Mouse (Mus musculus) kidney, postnatal 0 days (tissue): ENCODE results near the gene Fam43b. TPM values are rescaled to one million over a fixed set of nuclear protein-coding genes. Genes with fewer than 3 reads are reported as not detected.
"Not testable (repeated sequence)": the region's sequence is repeated elsewhere in the genome, so short reads cannot be mapped to it uniquely, and the experiment has no call there.

Experiments used
- ATAC-seq: fragments of 200-750 bp; cut with Nextera tagmentation; replicated peaks from 2 replicates; pipeline ENCODE4 v1.8.0; 2017; ENCODE audit warnings: low read depth, moderate number of reproducible peaks, moderate TSS enrichment, moderate library complexity; ENCODE audit not compliant: low FRiP score
- DNase-seq: peaks from one replicate; pipeline ENCODE4 v3.0.0-alpha.2; 2016; ENCODE audit warnings: low spot score
- H3K27ac ChIP-seq: fragments of 300-500 bp; sonication (generic); 2 replicates; pipeline ENCODE4 v1.5.1; 2014; ENCODE audit warnings: mild to moderate bottlenecking
- H3K27me3 ChIP-seq: fragments of 300-500 bp; sonication (generic); 2 replicates; pipeline ENCODE4 v1.6.1; 2014; ENCODE audit warnings: low read length, mixed read lengths; ENCODE audit not compliant: insufficient read depth
- H3K36me3 ChIP-seq: fragments of 300-500 bp; sonication (generic); 2 replicates; pipeline ENCODE4 v1.6.1; 2014; ENCODE audit warnings: low read length, mixed read lengths; ENCODE audit not compliant: insufficient read depth
- H3K4me1 ChIP-seq: fragments of 300-500 bp; sonication (generic); replicated peaks from 2 replicates; pipeline ENCODE4 v1.6.1; 2014; ENCODE audit warnings: antibody characterized with exemption, low read length, mixed read lengths; ENCODE audit not compliant: insufficient read depth
- H3K4me2 ChIP-seq: fragments of 300-500 bp; sonication (generic); 2 replicates; pipeline ENCODE4 v1.6.1; 2014; ENCODE audit warnings: mild to moderate bottlenecking, low read length, moderate library complexity, mixed read lengths
- H3K4me3 ChIP-seq: fragments of 300-500 bp; sonication (generic); replicated peaks from 2 replicates; pipeline ENCODE4 v1.5.1; 2014; ENCODE audit warnings: low read depth, low read length
- H3K9ac ChIP-seq: fragments of 300-500 bp; sonication (generic); 2 replicates; pipeline ENCODE4 v1.6.1; 2014; ENCODE audit warnings: low read depth, low read length
- H3K9me3 ChIP-seq: fragments of 300-500 bp; sonication (generic); replicated peaks from 2 replicates; pipeline ENCODE4 v1.6.1; 2016; ENCODE audit warnings: low read length, inconsistent platforms, mixed read lengths
- CTCF ChIP-seq: IDR thresholded peaks from 2 replicates; pipeline ENCODE4 v1.5.1; 2016; ENCODE audit warnings: antibody characterized with exemption, low read depth, mild to moderate bottlenecking, moderate library complexity
- WGBS: fragments of 180-500 bp; shearing (Covaris S2); extraction: QIAGEN DNeasy Blood & Tissue Kit; methylation state at CpG from one replicate; pipeline ENCODE4 v1.1.7; 2014; 5-methylcytosine and 5-hydroxymethylcytosine counted together
- polyA plus RNA-seq: library from polyadenylated mRNA; unstranded; fragments of >200 nt; fragmentation: Nextera tagmentation; extraction: Ambion mirVana; gene quantifications from 2 replicates; pipeline ENCODE4 v1.2.1, GENCODE M21; 2015

Gene Fam43b
- polyA plus RNA-seq, 1 experiment from 2014 or later = 0.12 TPM

DNA sequence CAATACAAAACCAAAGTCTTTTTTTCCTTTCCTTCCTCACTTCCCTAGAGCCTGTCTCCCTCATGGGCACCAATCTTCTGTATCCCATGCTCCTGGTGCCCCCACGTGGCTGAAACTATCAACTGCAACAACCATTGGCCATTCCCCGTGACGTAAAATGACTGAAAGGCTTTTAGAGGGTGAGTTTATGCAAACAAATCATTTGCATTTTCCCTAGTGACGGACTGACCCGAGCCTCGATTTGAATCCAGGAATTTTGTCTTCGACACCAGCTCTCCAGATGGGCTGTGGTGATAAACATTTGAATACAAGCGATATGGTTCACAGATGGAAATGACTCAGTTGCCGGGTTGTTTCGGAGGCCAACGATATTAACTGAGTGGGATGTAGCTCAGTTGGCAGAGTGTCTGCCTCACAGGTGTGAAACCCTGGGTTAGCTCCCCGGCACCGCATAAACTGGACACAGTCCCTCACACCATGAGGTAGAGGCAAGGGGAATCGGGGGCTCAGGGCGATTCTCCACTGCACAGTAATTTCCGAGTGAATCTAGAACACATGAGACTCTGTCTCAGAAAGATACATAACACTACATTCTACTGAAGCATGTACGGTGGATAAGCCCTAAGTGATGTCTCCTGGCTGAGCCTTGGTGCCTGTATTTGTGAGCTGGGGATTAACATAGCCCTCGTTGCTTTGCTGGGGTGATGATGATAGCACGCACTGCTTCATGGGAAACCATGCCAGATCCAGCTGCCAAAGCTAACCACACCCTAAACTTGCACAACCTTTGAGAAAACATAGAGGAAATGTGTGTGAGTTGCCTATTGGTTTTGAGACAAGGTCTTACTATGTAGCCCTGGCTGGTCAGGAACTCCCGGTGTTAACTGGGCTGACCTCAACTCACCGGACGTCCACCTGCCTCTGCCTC is 30.7 kb upstream of the Fam43b start:
- ATAC-seq = no peak

DNA sequence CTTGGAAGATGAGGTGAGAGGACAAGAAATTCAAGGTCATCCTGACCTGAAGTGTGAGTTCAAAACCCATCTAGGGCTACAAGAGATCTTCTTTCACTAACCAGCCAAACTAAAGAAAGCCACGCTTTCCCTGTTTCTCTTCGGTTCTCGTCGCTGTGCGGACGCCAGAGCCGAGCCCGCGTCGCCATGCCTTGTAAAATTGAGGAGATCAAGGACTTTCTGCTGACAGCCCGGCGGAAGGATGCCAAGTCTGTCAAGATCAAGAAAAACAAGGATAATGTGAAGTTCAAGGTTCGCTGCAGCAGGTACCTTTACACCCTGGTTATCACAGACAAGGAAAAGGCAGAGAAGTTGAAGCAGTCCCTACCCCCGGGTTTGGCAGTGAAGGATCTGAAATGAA is 29.3 kb upstream of the Fam43b start:
- ATAC-seq, H3K4me1 ChIP-seq, H3K36me3 ChIP-seq, H3K27me3 ChIP-seq, DNase-seq, H3K27ac ChIP-seq, H3K4me3 ChIP-seq, H3K9me3 ChIP-seq, H3K4me2 ChIP-seq, H3K9ac ChIP-seq: not testable (repeated sequence)
- 88% methylated on average over 14 of the region's 14 CpGs for WGBS

More for the DNA sequence above, 30.7 kb upstream of the Fam43b start:
- TF ChIP-seq CTCF = peak; percentile 97
- Histone ChIP-seq H3K4me3 (no peak overlapping the region), H3K27ac (no peak overlapping the region), H3K36me3 (no peaks in the 10 kb centered on the region), H3K9ac (no peak overlapping the region), H3K27me3 (no peaks in the 10 kb centered on the region; the same call in 1 of the 2 replicates), H3K4me2 (no peak overlapping the region), H3K4me1 (no peaks in the 10 kb centered on the region), H3K9me3 (no peaks in the 10 kb centered on the region)
- DNase-seq = peak; percentile 90
- 37% methylated on average over 22 of the region's 22 CpGs for WGBS

DNA sequence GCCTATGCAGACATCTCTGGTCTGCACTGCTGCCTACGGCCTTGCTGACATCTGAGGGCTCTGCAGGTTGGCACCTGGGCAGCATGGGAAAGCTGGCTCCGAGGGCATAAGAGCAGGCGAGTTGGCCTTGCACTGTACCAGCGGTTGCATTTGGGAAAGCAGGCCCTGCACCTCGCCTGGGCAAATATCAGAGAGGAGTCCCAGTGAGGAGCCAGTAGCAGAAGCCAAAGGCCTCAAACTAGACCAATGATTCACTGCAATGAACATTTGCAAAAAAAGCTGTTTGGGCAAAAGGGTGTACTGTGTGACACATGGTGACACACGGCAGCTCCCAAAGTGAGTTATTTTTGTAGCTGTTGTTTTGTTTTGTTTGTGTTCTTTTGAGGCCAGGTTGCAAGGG is 28.7 kb upstream of the Fam43b start:
- Histone ChIP-seq H3K4me3 (no peak overlapping the region), H3K4me1 (no peaks in the 10 kb centered on the region), H3K9me3 (no peaks in the 10 kb centered on the region), H3K36me3 (no peaks in the 10 kb centered on the region), H3K9ac (no peak overlapping the region), H3K27me3 (no peaks in the 10 kb centered on the region), H3K4me2 (no peak overlapping the region), H3K27ac (no peak overlapping the region)
- 74% methylated on average over 6 of the region's 6 CpGs for WGBS
- no peak for DNase-seq
- no peak for ATAC-seq
- TF ChIP-seq CTCF = no peak

DNA sequence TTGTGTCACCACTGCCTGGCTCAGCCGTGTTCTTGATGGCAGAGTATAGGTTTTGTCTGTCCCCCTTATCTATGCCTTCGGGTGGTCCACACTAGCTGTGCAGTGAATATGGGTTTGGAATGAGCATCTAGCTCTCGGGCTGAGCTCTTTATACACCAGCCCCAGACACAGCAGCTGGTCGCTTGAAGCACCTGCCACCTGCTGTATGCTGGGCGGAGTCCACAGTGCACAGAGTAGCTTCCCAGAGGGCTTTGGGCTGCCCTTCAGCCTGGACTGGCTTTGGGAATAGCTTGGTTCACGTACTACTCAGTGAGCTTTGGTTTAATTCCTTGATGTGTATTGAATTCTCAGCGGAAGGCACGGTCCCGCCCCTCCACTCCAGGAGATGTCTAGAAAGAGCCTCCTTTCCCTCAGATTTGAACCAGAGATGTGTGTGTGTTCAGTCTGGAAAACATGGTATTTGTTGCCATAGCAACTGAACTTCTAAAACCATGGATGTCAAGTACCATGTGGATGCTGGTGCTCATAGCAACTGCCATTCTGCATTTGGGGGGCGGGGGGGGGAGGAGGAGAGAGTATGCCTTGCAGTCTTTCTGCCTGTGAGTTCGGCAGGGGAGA is 22.1 kb upstream of the Fam43b start:
- ATAC-seq (no peak), DNase-seq (no peak)
- Histone ChIP-seq H3K27me3 (no peaks in the 10 kb centered on the region), H3K4me2 (no peak overlapping the region), H3K36me3 (no peaks in the 10 kb centered on the region), H3K4me1 (peaks cover 9% of the 10 kb centered on the region), H3K27ac (no peak overlapping the region), H3K9ac (no peak overlapping the region), H3K9me3 (no peaks in the 10 kb centered on the region), H3K4me3 (no peak overlapping the region)
- WGBS = 68% methylated on average over 11 of the region's 11 CpGs
- TF ChIP-seq CTCF = no peak

DNA sequence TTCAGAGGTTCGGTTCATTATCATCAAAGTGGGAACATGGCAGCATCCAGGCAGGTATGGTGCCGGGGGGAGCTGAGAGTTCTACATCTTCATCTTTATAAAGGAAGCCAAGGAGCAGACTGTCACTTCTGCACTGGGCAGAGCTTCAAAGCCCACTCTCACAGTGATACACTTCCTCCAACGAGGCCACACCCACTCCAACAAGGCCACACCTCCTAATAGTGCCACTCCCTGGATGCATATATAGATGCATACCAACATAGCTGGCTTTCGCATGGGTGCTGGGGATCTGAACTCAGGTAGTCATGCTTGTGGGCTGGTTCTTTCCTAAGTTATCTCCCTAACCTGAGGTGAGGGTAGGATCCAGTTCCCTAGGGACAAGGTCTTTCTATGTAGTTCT is 21.6 kb upstream of the Fam43b start:
- Histone ChIP-seq H3K9me3 (no peaks in the 10 kb centered on the region), H3K36me3 (no peaks in the 10 kb centered on the region), H3K27ac (no peak overlapping the region), H3K4me2 (no peak overlapping the region), H3K9ac (no peak overlapping the region), H3K27me3 (no peaks in the 10 kb centered on the region), H3K4me1 (peaks cover 9% of the 10 kb centered on the region), H3K4me3 (no peak overlapping the region)
- WGBS = 86% methylated on average over 4 of the region's 4 CpGs
- TF ChIP-seq CTCF = no peak
- no peak for ATAC-seq
- DNase-seq = no peak

DNA sequence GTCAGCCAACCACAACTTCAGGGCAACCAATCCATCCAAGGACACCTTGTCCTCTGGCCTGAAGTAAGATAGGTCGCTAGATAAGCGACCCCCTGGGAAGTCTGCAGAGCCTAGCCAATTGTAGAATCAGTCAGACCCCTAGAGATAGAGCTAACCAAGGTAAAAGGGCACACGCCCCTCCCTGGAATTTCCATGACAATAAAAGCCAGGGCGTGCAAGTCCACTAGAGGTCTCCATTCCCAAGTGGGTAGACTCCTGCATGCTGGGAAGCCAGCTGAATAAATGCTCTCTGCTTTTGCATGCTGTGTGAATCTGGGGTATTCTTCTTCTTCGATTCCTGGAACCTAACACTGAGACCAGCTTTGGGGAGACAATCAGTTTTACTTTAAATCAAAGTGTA is 20.1 kb upstream of the Fam43b start:
- 60% methylated on average over 5 of the region's 5 CpGs for WGBS
- Histone ChIP-seq H3K4me3 (no peak overlapping the region), H3K9ac (no peak overlapping the region), H3K4me2 (no peak overlapping the region), H3K36me3 (no peaks in the 10 kb centered on the region), H3K27ac (no peak overlapping the region), H3K4me1 (peaks cover 9% of the 10 kb centered on the region), H3K9me3 (no peaks in the 10 kb centered on the region), H3K27me3 (no peaks in the 10 kb centered on the region)
- ATAC-seq (no peak), DNase-seq (no peak)
- TF ChIP-seq CTCF = no peak
